Mouse (Mus musculus) limb, embryonic 10.5 days (tissue): ENCODE results near the gene Cask. TPM values are rescaled to one million over a fixed set of nuclear protein-coding genes. Genes with fewer than 3 reads are reported as not detected.
A peak's percentile ranks its signal among the peaks of the same experiment; 100 is the strongest.
"Not testable (repeated sequence)": the region's sequence is repeated elsewhere in the genome, so short reads cannot be mapped to it uniquely, and the experiment has no call there.

Source experiments
- DNase-seq: peaks from one replicate; pipeline ENCODE4 v3.0.0-alpha.2; 2017; ENCODE audit warnings: low spot score
- H3K27ac ChIP-seq: fragments of 300-500 bp; sonication (generic); 2 replicates; pipeline ENCODE4 v1.5.1; 2016; ENCODE audit warnings: mild to moderate bottlenecking
- H3K27me3 ChIP-seq: fragments of 300-500 bp; sonication (generic); 2 replicates; pipeline ENCODE4 v1.6.1; 2016; ENCODE audit warnings: low read depth, mild to moderate bottlenecking; ENCODE audit not compliant: poor library complexity, severe bottlenecking
- H3K36me3 ChIP-seq: fragments of 300-500 bp; sonication (generic); 2 replicates; pipeline ENCODE4 v1.6.1; 2016; ENCODE audit warnings: mild to moderate bottlenecking, moderate library complexity
- H3K4me1 ChIP-seq: fragments of 300-500 bp; sonication (generic); 2 replicates; pipeline ENCODE4 v1.6.1; 2016
- H3K4me3 ChIP-seq: fragments of 300-500 bp; sonication (generic); 2 replicates; pipeline ENCODE4 v1.5.1; 2016; ENCODE audit warnings: mild to moderate bottlenecking, moderate library complexity
- H3K9me3 ChIP-seq: fragments of 300-500 bp; sonication (generic); replicated peaks from 2 replicates; pipeline ENCODE4 v1.6.1; 2016; ENCODE audit warnings: mild to moderate bottlenecking
- WGBS: fragments of 180-500 bp; shearing (Covaris S2); methylation state at CpG from one replicate; pipeline ENCODE4 v1.1.7; 2016; 5-methylcytosine and 5-hydroxymethylcytosine counted together
- polyA plus RNA-seq: library from polyadenylated mRNA; unstranded; fragments of >200 nt; fragmentation: Nextera tagmentation; extraction: Ambion mirVana; gene quantifications from 2 replicates; pipeline ENCODE4 v1.2.1, GENCODE M21; 2016

Cask gene
- polyA plus RNA-seq, 1 experiment from 2014 or later = 11.7 TPM

- no peaks in the 10 kb centered on the region for H3K27me3 ChIP-seq
- no peaks in the 10 kb centered on the region for H3K4me1 ChIP-seq
- H3K36me3 ChIP-seq = no peaks in the 10 kb centered on the region
- WGBS = 76% methylated on average over 2 of the region's 2 CpGs
- H3K9me3 ChIP-seq = no peaks in the 10 kb centered on the region
- no peak for DNase-seq
- no peak overlapping the region for H3K27ac ChIP-seq
- H3K4me3 ChIP-seq = no peak overlapping the region
Observed at GRCm38 (mm10) chrX:13798754-13799153, 52.4 kb downstream of the Cask start.

GRCm38 (mm10) chrX:13765672-13766071 lies 85.5 kb downstream of the Cask start:
- H3K4me1 ChIP-seq = no peaks in the 10 kb centered on the region
- H3K36me3 ChIP-seq = no peaks in the 10 kb centered on the region

GRCm38 (mm10) chrX:13765024-13765423 lies 86.1 kb downstream of the Cask start:
- WGBS = 98% methylated on average over 1 of the region's 1 CpGs
- Histone ChIP-seq H3K4me3 (no peak overlapping the region), H3K4me1 (no peaks in the 10 kb centered on the region), H3K27me3 (no peaks in the 10 kb centered on the region), H3K27ac (no peak overlapping the region), H3K9me3 (no peaks in the 10 kb centered on the region), H3K36me3 (no peaks in the 10 kb centered on the region)
- DNase-seq = no peak

More at GRCm38 (mm10) chrX:13765672-13766071, 85.5 kb downstream of the Cask start:
- no peak for DNase-seq
- Histone ChIP-seq H3K27ac (no peak overlapping the region), H3K9me3 (no peaks in the 10 kb centered on the region), H3K27me3 (no peaks in the 10 kb centered on the region), H3K4me3 (no peak overlapping the region)
- 95% methylated on average over 1 of the region's 1 CpGs for WGBS

GRCm38 (mm10) chrX:13757279-13758005 lies 93.7 kb downstream of the Cask start:
- no peak for DNase-seq

GRCm38 (mm10) chrX:13741110-13741509 lies 110.1 kb downstream of the Cask start:
- no peak overlapping the region for H3K4me3 ChIP-seq
- H3K9me3 ChIP-seq = no peaks in the 10 kb centered on the region
- no peaks in the 10 kb centered on the region for H3K4me1 ChIP-seq
- H3K27ac ChIP-seq = no peak overlapping the region
- no peak for DNase-seq
- WGBS = 81% methylated on average over 2 of the region's 2 CpGs
- H3K27me3 ChIP-seq = no peaks in the 10 kb centered on the region
- H3K36me3 ChIP-seq = no peaks in the 10 kb centered on the region

More at GRCm38 (mm10) chrX:13757279-13758005, 93.7 kb downstream of the Cask start:
- H3K27me3 ChIP-seq = no peaks in the 10 kb centered on the region
- no peak overlapping the region for H3K4me3 ChIP-seq
- H3K9me3 ChIP-seq = no peaks in the 10 kb centered on the region
- H3K27ac ChIP-seq = no peak overlapping the region
- WGBS = 43% methylated on average over 3 of the region's 3 CpGs
- no peaks in the 10 kb centered on the region for H3K36me3 ChIP-seq
- H3K4me1 ChIP-seq = no peaks in the 10 kb centered on the region

- H3K27me3 ChIP-seq, H3K4me3 ChIP-seq, DNase-seq, H3K4me1 ChIP-seq, H3K27ac ChIP-seq, H3K9me3 ChIP-seq, H3K36me3 ChIP-seq: not testable (repeated sequence)
Observed at GRCm38 (mm10) chrX:13730785-13731184, 120.4 kb downstream of the Cask start.

- Histone ChIP-seq H3K36me3 (no peaks in the 10 kb centered on the region), H3K27me3 (no peaks in the 10 kb centered on the region), H3K4me1 (no peaks in the 10 kb centered on the region), H3K4me3 (no peak overlapping the region), H3K27ac (no peak overlapping the region), H3K9me3 (no peaks in the 10 kb centered on the region)
- DNase-seq = no peak
- WGBS = 89% methylated on average over 1 of the region's 1 CpGs
Observed at GRCm38 (mm10) chrX:13729835-13730480, 121.2 kb downstream of the Cask start.

GRCm38 (mm10) chrX:13725573-13726403 lies 125.4 kb downstream of the Cask start:
- Histone ChIP-seq H3K27me3 (no peaks in the 10 kb centered on the region), H3K4me1 (no peaks in the 10 kb centered on the region), H3K9me3 (no peaks in the 10 kb centered on the region), H3K4me3 (no peak overlapping the region), H3K36me3 (no peaks in the 10 kb centered on the region), H3K27ac (no peak overlapping the region)
- WGBS = 86% methylated on average over 8 of the region's 8 CpGs
- DNase-seq = no peak

GRCm38 (mm10) chrX:13720296-13720829 lies 130.8 kb downstream of the Cask start:
- WGBS = 78% methylated on average over 7 of the region's 7 CpGs
- no peak for DNase-seq
- Histone ChIP-seq H3K27ac (no peak overlapping the region), H3K36me3 (no peaks in the 10 kb centered on the region), H3K9me3 (no peaks in the 10 kb centered on the region), H3K4me1 (no peaks in the 10 kb centered on the region), H3K4me3 (no peak overlapping the region), H3K27me3 (no peaks in the 10 kb centered on the region)

GRCm38 (mm10) chrX:13718283-13718682 lies 132.9 kb downstream of the Cask start:
- Histone ChIP-seq H3K27ac (no peak overlapping the region), H3K4me1 (no peaks in the 10 kb centered on the region), H3K4me3 (no peak overlapping the region), H3K9me3 (no peaks in the 10 kb centered on the region), H3K36me3 (peaks cover 5% of the 10 kb centered on the region; the same call in 1 of the 2 replicates), H3K27me3 (no peaks in the 10 kb centered on the region)
- WGBS = 93% methylated on average over 1 of the region's 1 CpGs
- DNase-seq = no peak

- H3K9me3 ChIP-seq = no peaks in the 10 kb centered on the region
- no peak overlapping the region for H3K27ac ChIP-seq
- H3K36me3 ChIP-seq = peaks cover 5% of the 10 kb centered on the region; the same call in 1 of the 2 replicates
- WGBS = 94% methylated on average over 3 of the region's 4 CpGs
- no peaks in the 10 kb centered on the region for H3K27me3 ChIP-seq
- DNase-seq = no peak
- H3K4me3 ChIP-seq = no peak overlapping the region
- no peaks in the 10 kb centered on the region for H3K4me1 ChIP-seq
Observed at GRCm38 (mm10) chrX:13716796-13717569, 134.2 kb downstream of the Cask start.

- Histone ChIP-seq H3K4me1 (no peaks in the 10 kb centered on the region), H3K9me3 (no peaks in the 10 kb centered on the region), H3K27ac (no peak overlapping the region), H3K4me3 (no peak overlapping the region), H3K36me3 (peaks cover 5% of the 10 kb centered on the region; the same call in 1 of the 2 replicates), H3K27me3 (no peaks in the 10 kb centered on the region)
- 68% methylated on average over 2 of the region's 2 CpGs for WGBS
- peak; percentile 33 for DNase-seq
Observed at GRCm38 (mm10) chrX:13710174-13710573, 141.0 kb downstream of the Cask start.
